Comparison of ENCODE assay signal across 13 mouse cellular contexts in genomic region chr2:75930941-75931340, GRCm38 (mm10).
"Had no signal": no experiment of that assay in that cellular context is flagged by ENCODE, and none has a peak within 500 bp of the region (broad histone marks: within the 10 kb centered on the region; RNA-seq: fewer than 3 reads in every experiment).

No protein-coding gene starts in this region.

- DNase-seq: lung, adult 18-20 months; lung, embryonic 14.5 days; lung, postnatal 10 days; lung, postnatal 4 days; right cerebral cortex, postnatal 25 days; thymus, adult 18-20 months; thymus, postnatal 14 days; thymus, postnatal 36 days had no signal

- ATAC-seq: midbrain, embryonic 13.5 days; midbrain, embryonic 15.5 days had no signal

- H3K4me3 ChIP-seq: megakaryocyte, embryonic 14.5 days; midbrain, embryonic 13.5 days; midbrain, embryonic 15.5 days; neural tube, embryonic 12.5 days; stomach, embryonic 15.5 days had no signal

- H3K27ac ChIP-seq: midbrain, embryonic 13.5 days; midbrain, embryonic 15.5 days; neural tube, embryonic 12.5 days; stomach, embryonic 15.5 days had no signal
